Mouse (Mus musculus) forebrain, embryonic 11.5 days (tissue): ENCODE results near the gene Slc4a4. TPM values are rescaled to one million over a fixed set of nuclear protein-coding genes. Genes with fewer than 3 reads are reported as not detected.
"Not testable (repeated sequence)": the region's sequence is repeated elsewhere in the genome, so short reads cannot be mapped to it uniquely, and the experiment has no call there.

ENCODE experiments used
- ATAC-seq: fragments of 200-750 bp; cut with Nextera tagmentation; replicated peaks from 2 replicates; pipeline ENCODE4 v1.8.0; 2017; ENCODE audit warnings: moderate TSS enrichment; ENCODE audit not compliant: low FRiP score
- DNase-seq: peaks from one replicate; pipeline ENCODE4 v3.0.0-alpha.2; 2017; ENCODE audit warnings: low spot score
- H3K27ac ChIP-seq: fragments of 300-500 bp; sonication (generic); 2 replicates; pipeline ENCODE4 v1.5.1; 2014; ENCODE audit warnings: low read depth, low read length
- H3K27me3 ChIP-seq: fragments of 300-500 bp; sonication (generic); 2 replicates; pipeline ENCODE4 v1.6.1; 2014; ENCODE audit warnings: mild to moderate bottlenecking, low read length, mixed read lengths; ENCODE audit not compliant: control insufficient read depth, insufficient read depth
- H3K36me3 ChIP-seq: fragments of 300-500 bp; sonication (generic); 2 replicates; pipeline ENCODE4 v1.6.1; 2014; ENCODE audit warnings: mild to moderate bottlenecking, low read length, moderate library complexity, mixed read lengths; ENCODE audit not compliant: control insufficient read depth, insufficient read depth
- H3K4me1 ChIP-seq: fragments of 300-500 bp; sonication (generic); replicated peaks from 2 replicates; pipeline ENCODE4 v1.6.1; 2014; ENCODE audit warnings: low read length, mixed read lengths; ENCODE audit not compliant: control insufficient read depth, insufficient read depth
- H3K4me2 ChIP-seq: fragments of 300-500 bp; sonication (generic); 2 replicates; pipeline ENCODE4 v1.6.1; 2014; ENCODE audit warnings: low read depth, mild to moderate bottlenecking, low read length, moderate library complexity, mixed read lengths; ENCODE audit not compliant: severe bottlenecking
- H3K4me3 ChIP-seq: fragments of 300-500 bp; sonication (generic); 2 replicates; pipeline ENCODE4 v1.5.1; 2014; ENCODE audit warnings: low read depth, low read length
- H3K9ac ChIP-seq: fragments of 300-500 bp; sonication (generic); 2 replicates; pipeline ENCODE4 v1.6.1; 2014; ENCODE audit warnings: low read length
- H3K9me3 ChIP-seq: fragments of 300-500 bp; sonication (generic); 2 replicates; pipeline ENCODE4 v1.6.1; 2016; ENCODE audit warnings: low read length, mixed read lengths; ENCODE audit not compliant: control insufficient read depth
- WGBS: fragments of 180-500 bp; shearing (Covaris S2); extraction: QIAGEN DNeasy Blood & Tissue Kit; methylation state at CpG from one replicate; pipeline ENCODE4 v1.1.7; 2014; 5-methylcytosine and 5-hydroxymethylcytosine counted together
- polyA plus RNA-seq: library from polyadenylated mRNA; unstranded; fragments of >200 nt; fragmentation: Nextera tagmentation; extraction: Ambion mirVana; gene quantifications from 2 replicates; pipeline ENCODE4 v1.2.1, GENCODE M21; 2014

The Slc4a4 gene
- polyA plus RNA-seq, 1 experiment from 2014 or later: 3.1 TPM

DNA sequence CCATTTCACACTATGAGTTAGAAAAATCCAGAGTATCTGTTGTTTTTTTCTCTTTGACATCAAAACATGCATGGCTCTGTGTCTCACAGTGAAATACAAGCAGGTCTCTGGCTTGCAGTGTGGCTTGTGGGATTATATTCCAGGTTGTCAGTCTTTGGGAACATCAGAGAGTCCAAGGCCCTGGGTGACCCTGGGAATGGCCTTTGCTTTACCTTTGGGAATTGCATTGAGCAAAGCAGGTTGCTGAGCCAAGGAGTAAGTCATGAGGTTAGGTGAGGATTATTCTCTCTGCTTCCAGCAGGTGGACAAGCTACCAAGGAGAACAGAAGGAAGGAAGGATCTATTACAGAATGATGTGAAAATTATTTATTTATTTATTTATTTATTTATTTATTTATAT is 102.4 kb downstream of the Slc4a4 start:
- DNase-seq (no peak), ATAC-seq (no peak)
- H3K27ac ChIP-seq: no peak overlapping the region
- no peak overlapping the region for H3K4me2 ChIP-seq
- H3K4me1 ChIP-seq: no peaks in the 10 kb centered on the region
- H3K9me3 ChIP-seq: no peaks in the 10 kb centered on the region
- no peaks in the 10 kb centered on the region for H3K36me3 ChIP-seq
- no peaks in the 10 kb centered on the region for H3K27me3 ChIP-seq
- no peak overlapping the region for H3K9ac ChIP-seq
- H3K4me3 ChIP-seq: no peak overlapping the region

DNA sequence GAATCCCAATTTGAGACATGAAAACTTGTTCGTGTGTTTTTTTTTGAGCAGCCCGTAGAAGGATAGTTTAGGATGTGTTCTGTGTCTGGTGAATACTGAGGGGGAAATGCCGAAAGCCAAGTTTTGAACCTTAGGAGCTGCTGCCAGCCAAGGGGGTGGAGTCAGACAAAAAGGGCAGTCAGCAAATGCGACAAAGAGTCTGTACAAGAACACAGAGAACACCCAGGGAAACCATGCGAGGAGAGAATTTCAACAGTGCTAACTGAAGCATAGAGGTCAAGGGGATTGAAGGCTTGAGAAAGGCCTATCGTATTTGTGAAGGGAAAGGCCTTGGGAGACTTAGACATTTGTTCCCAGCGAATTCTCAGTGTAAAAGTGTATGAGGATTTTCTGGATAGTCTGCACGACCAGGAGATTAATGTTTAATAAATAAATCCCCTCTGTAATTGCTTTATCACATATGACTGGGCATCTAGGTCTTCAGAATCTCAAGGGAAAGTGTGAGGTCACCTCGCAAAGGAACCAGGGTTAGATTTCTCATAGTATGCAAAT is 103.7 kb downstream of the Slc4a4 start:
- H3K4me3 ChIP-seq: no peak overlapping the region

DNA sequence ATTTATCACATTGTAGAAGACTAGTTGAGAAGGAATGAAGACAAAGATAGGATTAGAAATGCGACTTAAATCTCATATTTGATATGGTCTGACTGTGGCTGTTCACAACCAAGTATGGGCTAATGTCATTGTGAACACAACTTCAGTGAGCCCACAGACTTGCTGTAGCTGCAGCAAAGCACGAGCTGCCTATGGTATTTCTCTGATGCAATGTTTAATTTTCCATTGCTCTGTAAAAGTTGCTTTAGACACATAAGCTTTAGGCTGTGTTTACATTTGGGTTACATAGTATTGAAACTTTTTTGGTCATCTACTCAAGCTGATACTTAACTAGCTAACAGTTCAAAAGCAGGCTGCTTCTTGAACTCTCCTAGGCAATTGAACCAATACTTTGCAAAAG is 104.7 kb downstream of the Slc4a4 start:
- WGBS: 88% methylated on average over 2 of the region's 2 CpGs
- not testable (repeated sequence) for H3K27ac ChIP-seq, H3K4me1 ChIP-seq, H3K9ac ChIP-seq, H3K4me2 ChIP-seq, ATAC-seq, DNase-seq, H3K9me3 ChIP-seq, H3K36me3 ChIP-seq, H3K4me3 ChIP-seq, H3K27me3 ChIP-seq

More for the DNA sequence above, 103.7 kb downstream of the Slc4a4 start:
- H3K27me3 ChIP-seq: no peaks in the 10 kb centered on the region
- no peak overlapping the region for H3K4me2 ChIP-seq
- H3K9me3 ChIP-seq: no peaks in the 10 kb centered on the region
- H3K9ac ChIP-seq: no peak overlapping the region
- H3K36me3 ChIP-seq: no peaks in the 10 kb centered on the region
- H3K27ac ChIP-seq: no peak overlapping the region
- DNase-seq: no peak
- no peaks in the 10 kb centered on the region for H3K4me1 ChIP-seq
- WGBS: 75% methylated on average over 9 of the region's 9 CpGs
- no peak for ATAC-seq

DNA sequence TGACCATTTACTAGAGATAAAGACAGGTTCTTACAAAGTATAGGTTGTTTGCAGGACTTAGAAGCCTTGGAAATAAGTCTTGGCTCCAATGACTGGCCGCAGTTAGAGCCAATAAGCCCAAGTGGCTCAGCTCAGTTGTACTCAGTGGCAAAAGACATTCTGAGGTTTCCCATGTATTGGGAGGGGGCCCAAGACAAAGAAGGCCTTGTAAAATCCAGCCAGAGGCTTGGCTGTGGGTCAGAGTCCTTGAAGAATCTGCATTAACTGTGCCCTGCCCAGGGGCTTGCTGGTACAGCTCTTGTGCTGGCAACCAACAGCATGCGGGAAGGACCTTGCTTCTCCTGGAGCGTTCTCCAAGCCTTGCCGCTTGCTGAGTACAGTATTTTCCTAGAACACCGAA is 107.9 kb downstream of the Slc4a4 start:
- H3K36me3 ChIP-seq: no peaks in the 10 kb centered on the region
- no peak for DNase-seq
- no peak overlapping the region for H3K4me3 ChIP-seq
- WGBS: 89% methylated on average over 5 of the region's 5 CpGs
- H3K4me1 ChIP-seq: no peaks in the 10 kb centered on the region
- H3K27ac ChIP-seq: no peak overlapping the region
- no peak for ATAC-seq
- no peaks in the 10 kb centered on the region for H3K9me3 ChIP-seq
- no peak overlapping the region for H3K4me2 ChIP-seq
- H3K9ac ChIP-seq: no peak overlapping the region
- H3K27me3 ChIP-seq: no peaks in the 10 kb centered on the region

DNA sequence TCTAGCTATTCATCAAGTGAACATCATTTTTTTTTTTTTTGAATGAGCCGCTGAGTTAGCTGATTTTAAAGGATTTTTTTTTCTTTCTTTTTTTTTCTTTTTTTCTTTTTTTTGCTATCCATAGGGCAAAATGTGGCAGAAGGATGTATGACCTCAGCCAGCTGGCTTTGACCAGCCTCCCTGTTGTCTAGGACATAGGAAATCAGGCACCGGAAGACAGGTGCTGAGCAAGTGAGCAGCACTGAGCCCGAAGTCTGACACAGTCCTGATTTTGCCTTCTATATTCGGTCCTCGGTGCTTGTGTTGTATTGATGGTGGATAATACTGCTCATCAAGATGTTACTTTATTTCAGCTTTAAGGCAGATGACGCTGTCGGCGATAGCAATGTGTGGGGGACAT is 109.6 kb downstream of the Slc4a4 start:
- 97% methylated on average over 8 of the region's 8 CpGs for WGBS
- H3K4me3 ChIP-seq: no peak overlapping the region
- ATAC-seq (no peak), DNase-seq (no peak)
- no peaks in the 10 kb centered on the region for H3K4me1 ChIP-seq
- no peaks in the 10 kb centered on the region for H3K27me3 ChIP-seq
- no peak overlapping the region for H3K27ac ChIP-seq
- H3K9ac ChIP-seq: no peak overlapping the region
- H3K36me3 ChIP-seq: no peaks in the 10 kb centered on the region
- no peak overlapping the region for H3K4me2 ChIP-seq
- no peaks in the 10 kb centered on the region for H3K9me3 ChIP-seq

DNA sequence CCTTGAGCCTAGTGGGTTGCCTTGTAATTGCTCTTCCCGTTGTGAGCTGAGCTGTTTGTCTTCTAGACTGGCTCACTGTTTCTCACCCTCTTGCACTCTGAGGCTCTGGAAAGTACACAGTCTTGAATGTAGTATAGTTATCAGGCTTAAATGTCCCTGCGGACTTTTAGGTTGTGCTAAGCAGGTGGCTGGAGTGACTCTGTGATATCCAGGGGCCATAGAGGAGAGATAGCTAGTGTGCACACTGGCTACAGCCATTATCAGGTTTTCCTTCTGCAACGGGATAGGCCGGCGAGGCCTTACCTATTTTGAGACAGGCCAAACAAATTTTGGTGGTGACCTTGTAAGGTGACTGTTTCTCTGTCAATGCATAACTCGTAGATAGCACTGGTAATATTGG is 110.7 kb downstream of the Slc4a4 start:
- Histone ChIP-seq H3K9ac (no peak overlapping the region), H3K4me3 (no peak overlapping the region), H3K9me3 (no peaks in the 10 kb centered on the region), H3K4me1 (no peaks in the 10 kb centered on the region), H3K36me3 (no peaks in the 10 kb centered on the region), H3K27me3 (no peaks in the 10 kb centered on the region), H3K27ac (no peak overlapping the region), H3K4me2 (no peak overlapping the region)
- no peak for ATAC-seq
- no peak for DNase-seq
- 91% methylated on average over 6 of the region's 6 CpGs for WGBS

DNA sequence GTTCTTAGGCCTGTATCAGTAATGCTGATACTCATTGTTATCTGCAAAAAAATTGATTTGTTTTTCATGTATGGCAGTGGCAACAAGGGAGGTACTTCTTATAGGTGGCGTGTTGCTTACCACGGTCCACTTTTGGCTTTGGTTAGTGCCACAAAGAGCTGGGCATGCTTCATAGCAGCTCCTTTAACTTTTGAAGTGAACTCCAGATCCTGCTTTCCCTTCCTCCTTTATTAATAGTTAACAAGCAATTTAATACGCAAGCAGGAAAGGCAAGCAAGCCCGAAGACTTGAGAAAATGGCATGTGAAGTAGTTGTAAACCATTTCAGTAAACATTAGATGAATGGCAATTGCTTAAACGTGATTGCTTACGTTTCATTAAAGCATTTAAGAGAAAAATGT is 113.2 kb downstream of the Slc4a4 start:
- Histone ChIP-seq H3K27me3 (no peaks in the 10 kb centered on the region), H3K4me3 (no peak overlapping the region), H3K27ac (no peak overlapping the region), H3K36me3 (no peaks in the 10 kb centered on the region), H3K4me2 (no peak overlapping the region), H3K9ac (no peak overlapping the region), H3K4me1 (no peaks in the 10 kb centered on the region), H3K9me3 (no peaks in the 10 kb centered on the region)
- WGBS: 94% methylated on average over 6 of the region's 6 CpGs
- DNase-seq: no peak
- no peak for ATAC-seq

DNA sequence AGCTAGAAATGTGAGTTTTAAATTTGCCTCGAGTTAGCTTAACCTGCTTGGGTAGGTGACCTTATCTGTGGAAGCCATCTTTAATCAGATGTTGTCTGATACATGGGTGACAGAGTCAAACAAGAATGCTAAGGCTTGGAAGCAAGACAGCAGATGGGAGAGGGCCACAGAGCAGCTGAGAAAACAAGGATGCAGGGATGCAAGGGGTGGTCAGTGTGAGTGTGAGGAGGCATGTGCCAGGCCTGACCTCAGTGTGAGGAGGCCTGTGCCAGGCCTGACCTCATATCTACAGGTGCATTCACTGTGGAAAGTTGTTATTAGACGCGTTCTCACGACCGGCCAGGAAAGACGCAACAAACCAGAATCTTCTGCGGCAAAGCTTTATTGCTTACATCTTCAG is 114.0 kb downstream of the Slc4a4 start:
- ATAC-seq (no peak), DNase-seq (no peak)
- WGBS: 93% methylated on average over 7 of the region's 7 CpGs
- Histone ChIP-seq H3K36me3 (no peaks in the 10 kb centered on the region), H3K27ac (no peak overlapping the region), H3K4me2 (no peak overlapping the region), H3K9me3 (no peaks in the 10 kb centered on the region), H3K4me3 (no peak overlapping the region), H3K4me1 (no peaks in the 10 kb centered on the region), H3K27me3 (no peaks in the 10 kb centered on the region), H3K9ac (no peak overlapping the region)

DNA sequence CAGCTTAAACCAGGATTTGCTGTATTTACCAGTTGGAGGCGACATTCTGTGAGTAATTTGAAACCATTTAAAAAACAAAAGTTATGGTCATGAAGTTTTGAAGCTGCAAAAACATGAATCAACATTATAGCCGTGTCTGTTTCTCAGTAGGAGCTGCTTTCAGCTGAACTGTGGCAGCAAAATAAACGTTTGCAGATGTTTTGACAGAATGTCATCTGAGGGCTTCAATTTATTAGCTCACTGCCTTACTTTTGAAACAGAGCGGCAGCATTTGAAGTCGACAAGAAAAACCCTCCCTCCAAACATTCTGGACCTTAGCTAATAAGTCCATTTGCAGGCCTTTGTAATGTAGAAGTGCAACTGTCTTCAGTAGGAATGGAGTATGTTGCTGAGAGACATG is 123.5 kb downstream of the Slc4a4 start:
- 69% methylated on average over 5 of the region's 5 CpGs for WGBS
- H3K27ac ChIP-seq: no peak overlapping the region
- DNase-seq (no peak), ATAC-seq (no peak)
- H3K9me3 ChIP-seq: no peaks in the 10 kb centered on the region
- no peaks in the 10 kb centered on the region for H3K27me3 ChIP-seq
- H3K36me3 ChIP-seq: no peaks in the 10 kb centered on the region
- no peak overlapping the region for H3K9ac ChIP-seq
- H3K4me2 ChIP-seq: no peak overlapping the region
- no peak overlapping the region for H3K4me3 ChIP-seq
- no peaks in the 10 kb centered on the region for H3K4me1 ChIP-seq
